Mouse (Mus musculus) B cell, adult 62 days (primary cell): Measurements from ENCODE around the gene Sh3bp2. TPM values are rescaled to one million over a fixed set of nuclear protein-coding genes. Genes with fewer than 3 reads are reported as not detected.

Experiments
- total RNA-seq: library from RNA; stranded (reverse); gene quantifications from 4 replicates; pipeline ENCODE4 v1.2.4, GENCODE M21; 2023

Sh3bp2 gene
- total RNA-seq = 78.4 to 118 TPM (median 95.6 TPM) in 4 replicates

DNA sequence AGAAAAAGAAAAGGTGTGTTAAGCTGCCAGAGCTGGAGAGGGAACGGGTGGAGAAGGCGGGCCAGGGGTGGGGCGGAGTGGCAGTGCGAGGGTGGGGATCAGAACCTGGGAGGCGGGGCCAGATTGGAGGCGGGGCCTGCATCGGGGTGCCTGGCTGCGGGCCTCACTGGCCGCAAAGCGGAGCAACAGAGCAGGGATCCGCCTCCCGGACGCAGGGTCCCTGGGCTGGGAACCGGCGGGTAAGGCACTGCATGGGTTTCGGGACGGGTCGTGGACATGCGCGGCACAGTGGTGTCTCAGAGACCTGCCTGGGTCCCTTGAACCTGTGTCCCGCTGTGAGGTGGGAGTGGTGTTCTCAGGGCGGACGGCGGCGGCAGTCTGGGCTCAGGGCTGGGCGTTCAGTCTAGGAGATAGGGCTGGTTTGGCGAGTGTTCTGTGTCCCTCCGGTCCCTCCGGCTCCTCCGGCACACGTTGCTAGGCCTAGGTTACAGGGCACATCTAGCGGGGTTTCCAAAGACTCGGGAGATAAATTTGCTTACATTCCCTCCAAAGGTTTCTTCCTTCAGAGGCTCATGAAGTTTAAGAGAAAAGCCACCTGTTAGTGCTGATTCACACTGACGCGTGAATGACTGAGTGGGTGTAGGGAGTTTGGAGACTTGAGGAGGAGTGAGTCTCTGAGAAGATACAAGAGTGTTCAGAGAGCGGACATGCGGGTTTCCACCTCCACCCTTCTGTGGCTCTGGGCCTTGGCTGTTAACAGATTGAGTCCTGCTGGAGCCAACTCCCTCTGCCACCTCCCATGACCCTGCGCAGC, at the start of gene Sh3bp2:
Gene Sh3bp2, plus strand, starts transcription at position 176 of the 814 bp plus-strand sequence.

GRCm38 (mm10) chr5:34513466-34514217, 12.0 kb upstream of the Sh3bp2 start, which contains the start of gene Tnip2:
TSS of gene Tnip2 (minus strand) at chr5:34513991.

GRCm38 (mm10) chr5:34573268-34574221, 47.9 kb downstream of the Sh3bp2 start, which contains the start of gene Add1:
TSS of gene Add1 (plus strand) at chr5:34573664.

Other genes with a start within 250 kb of the Sh3bp2 start
- gene Zfyve28, start 237.4 kb upstream of the Sh3bp2 start, total RNA-seq = 1.3 to 2.4 TPM (median 1.4 TPM) in 4 replicates
- gene Cfap99, start 237.2 kb upstream of the Sh3bp2 start, total RNA-seq = not detected in 4 replicates
- 209 to 254 TPM (median 230 TPM) in 4 replicates for gene Rnf4, start 189.5 kb upstream of the Sh3bp2 start, total RNA-seq
- gene Fam193a, start 155.9 kb upstream of the Sh3bp2 start, total RNA-seq = 73.4 to 83.7 TPM (median 79.7 TPM) in 4 replicates
- 22.8 to 27.3 TPM (median 26.3 TPM) in 4 replicates for gene Tnip2, start 11.8 kb upstream of the Sh3bp2 start, total RNA-seq
- 246 to 271 TPM (median 269 TPM) in 4 replicates for gene Add1, start 47.8 kb downstream of the Sh3bp2 start, total RNA-seq
- gene Mfsd10, start 111.4 kb downstream of the Sh3bp2 start, total RNA-seq = 42.6 to 57.4 TPM (median 54.8 TPM) in 4 replicates
- 26.1 to 33.1 TPM (median 31.8 TPM) in 4 replicates for gene Nop14, start 134.3 kb downstream of the Sh3bp2 start, total RNA-seq
- 2.2 to 5.6 TPM (median 3.3 TPM) in 4 replicates for gene Grk4, start 134.5 kb downstream of the Sh3bp2 start, total RNA-seq
- 49.5 to 54.5 TPM (median 53.8 TPM) in 4 replicates for gene Htt, start 235.9 kb downstream of the Sh3bp2 start, total RNA-seq